Mouse (Mus musculus) neural tube, embryonic 14.5 days (tissue): ENCODE measurements around the gene Enah. TPM values are rescaled to one million over a fixed set of nuclear protein-coding genes. Genes with fewer than 3 reads are reported as not detected.
A peak's percentile ranks its signal among the peaks of the same experiment; 100 is the strongest.

ENCODE experiments used
- ATAC-seq: fragments of 200-750 bp; cut with Nextera tagmentation; 2 replicates; pipeline ENCODE4 v1.8.0; 2017; ENCODE audit warnings: low read depth, mild to moderate bottlenecking, moderate TSS enrichment, moderate library complexity
- H3K27ac ChIP-seq: fragments of 300-500 bp; sonication (generic); 2 replicates; pipeline ENCODE4 v1.5.1; 2014; ENCODE audit warnings: low read depth, mild to moderate bottlenecking, control low read depth, low read length, moderate library complexity, mixed read lengths
- H3K27me3 ChIP-seq: fragments of 300-500 bp; sonication (generic); 2 replicates; pipeline ENCODE4 v1.6.1; 2014; ENCODE audit warnings: low read length; ENCODE audit not compliant: control insufficient read depth, insufficient read depth
- H3K36me3 ChIP-seq: fragments of 300-500 bp; sonication (generic); 2 replicates; pipeline ENCODE4 v1.6.1; 2014; ENCODE audit warnings: low read length, mixed read lengths; ENCODE audit not compliant: control insufficient read depth, insufficient read depth
- H3K4me1 ChIP-seq: fragments of 300-500 bp; sonication (generic); 2 replicates; pipeline ENCODE4 v1.6.1; 2014; ENCODE audit warnings: low read length; ENCODE audit not compliant: control insufficient read depth, insufficient read depth
- H3K4me2 ChIP-seq: fragments of 300-500 bp; sonication (generic); 2 replicates; pipeline ENCODE4 v1.6.1; 2014; ENCODE audit warnings: mild to moderate bottlenecking, low read depth, low read length, control low read depth
- H3K4me3 ChIP-seq: fragments of 300-500 bp; sonication (generic); 2 replicates; pipeline ENCODE4 v1.5.1; 2014; ENCODE audit warnings: low read depth, low read length, control low read depth, mixed read lengths
- H3K9ac ChIP-seq: fragments of 300-500 bp; sonication (generic); replicated peaks from 2 replicates; pipeline ENCODE4 v1.6.1; 2014; ENCODE audit warnings: low read depth, mild to moderate bottlenecking, control low read depth, low read length, mixed read lengths
- H3K9me3 ChIP-seq: fragments of 300-500 bp; sonication (generic); 2 replicates; pipeline ENCODE4 v1.6.1; 2016; ENCODE audit warnings: low read length; ENCODE audit not compliant: control insufficient read depth
- WGBS: fragments of 180-500 bp; shearing (Covaris S2); extraction: QIAGEN DNeasy Blood & Tissue Kit; methylation state at CpG from one replicate; pipeline ENCODE4 v1.1.7; 2014; 5-methylcytosine and 5-hydroxymethylcytosine counted together
- polyA plus RNA-seq: library from polyadenylated mRNA; unstranded; fragments of >200 nt; fragmentation: Nextera tagmentation; extraction: Ambion mirVana; gene quantifications from 2 replicates; pipeline ENCODE4 v1.2.1, GENCODE M21; 2014

Gene Enah
- polyA plus RNA-seq, 1 experiment from 2014 or later = 51.7 TPM

GRCm38 (mm10) chr1:182020831-182021460 is 1.2 kb upstream of the Enah start:
- H3K4me3 ChIP-seq = peak overlapping the region; percentile 99
- no peak for ATAC-seq
- H3K9me3 ChIP-seq = no peaks in the 10 kb centered on the region
- peak overlapping the region; percentile 51 for H3K4me2 ChIP-seq
- H3K27ac ChIP-seq = peak overlapping the region; percentile 98
- WGBS = 14% methylated on average over 11 of the region's 11 CpGs
- H3K4me1 ChIP-seq = peaks cover 15% of the 10 kb centered on the region
- H3K9ac ChIP-seq = peak overlapping the region; percentile 97
- H3K27me3 ChIP-seq = no peaks in the 10 kb centered on the region
- H3K36me3 ChIP-seq = no peaks in the 10 kb centered on the region

- Histone ChIP-seq H3K4me2 (peak overlapping the region; percentile 51; the same call in 1 of the 2 replicates), H3K4me3 (peak overlapping the region; percentile 99), H3K27ac (peak overlapping the region; percentile 98), H3K4me1 (peaks cover 15% of the 10 kb centered on the region), H3K9ac (peak overlapping the region; percentile 97), H3K9me3 (no peaks in the 10 kb centered on the region), H3K27me3 (no peaks in the 10 kb centered on the region), H3K36me3 (no peaks in the 10 kb centered on the region)
- peak; percentile 66 for ATAC-seq
- WGBS = 0% methylated on average over 21 of the region's 104 CpGs
Observed at GRCm38 (mm10) chr1:182019266-182019925, 394 bp downstream of the Enah start.

- no peaks in the 10 kb centered on the region for H3K9me3 ChIP-seq
Observed at GRCm38 (mm10) chr1:182018397-182019265, 1.2 kb downstream of the Enah start.

GRCm38 (mm10) chr1:182005831-182006230 is 14.0 kb downstream of the Enah start:
- Histone ChIP-seq H3K36me3 (no peaks in the 10 kb centered on the region), H3K4me1 (no peaks in the 10 kb centered on the region), H3K9me3 (no peaks in the 10 kb centered on the region), H3K27ac (no peak overlapping the region), H3K4me3 (no peak overlapping the region), H3K27me3 (no peaks in the 10 kb centered on the region), H3K4me2 (no peak overlapping the region), H3K9ac (no peak overlapping the region)
- WGBS = 74% methylated on average over 1 of the region's 1 CpGs
- ATAC-seq = no peak

More at GRCm38 (mm10) chr1:182018397-182019265, 1.2 kb downstream of the Enah start:
- H3K36me3 ChIP-seq = no peaks in the 10 kb centered on the region
- WGBS = under 1% methylated on average over 29 of the region's 29 CpGs
- H3K27ac ChIP-seq = peak overlapping the region; percentile 98
- peak; percentile 47 for ATAC-seq
- peak overlapping the region; percentile 97 for H3K9ac ChIP-seq
- peak overlapping the region; percentile 48 for H3K4me2 ChIP-seq
- H3K27me3 ChIP-seq = no peaks in the 10 kb centered on the region
- peaks cover 15% of the 10 kb centered on the region for H3K4me1 ChIP-seq
- H3K4me3 ChIP-seq = peak overlapping the region; percentile 99

- Histone ChIP-seq H3K36me3 (no peaks in the 10 kb centered on the region), H3K4me3 (no peak overlapping the region), H3K4me1 (peaks cover 7% of the 10 kb centered on the region; the same call in 1 of the 2 replicates), H3K4me2 (no peak overlapping the region), H3K9ac (no peak overlapping the region), H3K9me3 (no peaks in the 10 kb centered on the region), H3K27me3 (no peaks in the 10 kb centered on the region), H3K27ac (no peak overlapping the region)
- WGBS = 41% methylated on average over 4 of the region's 4 CpGs
- no peak for ATAC-seq
Observed at GRCm38 (mm10) chr1:181998673-181999072, 21.1 kb downstream of the Enah start.

GRCm38 (mm10) chr1:181997791-181998190 is 22.0 kb downstream of the Enah start:
- 65% methylated on average over 3 of the region's 3 CpGs for WGBS
- Histone ChIP-seq H3K36me3 (no peaks in the 10 kb centered on the region), H3K9ac (no peak overlapping the region), H3K4me1 (peaks cover 7% of the 10 kb centered on the region; the same call in 1 of the 2 replicates), H3K4me2 (no peak overlapping the region), H3K9me3 (no peaks in the 10 kb centered on the region), H3K4me3 (no peak overlapping the region), H3K27me3 (no peaks in the 10 kb centered on the region), H3K27ac (no peak overlapping the region)
- ATAC-seq = no peak

- H3K4me1 ChIP-seq = no peaks in the 10 kb centered on the region; the same call in 1 of the 2 replicates
- WGBS = 69% methylated on average over 5 of the region's 5 CpGs
- no peak overlapping the region for H3K9ac ChIP-seq
- no peak overlapping the region for H3K27ac ChIP-seq
- no peaks in the 10 kb centered on the region for H3K27me3 ChIP-seq
- H3K4me3 ChIP-seq = no peak overlapping the region
- no peaks in the 10 kb centered on the region for H3K9me3 ChIP-seq
- H3K4me2 ChIP-seq = no peak overlapping the region
- ATAC-seq = no peak
- no peaks in the 10 kb centered on the region for H3K36me3 ChIP-seq
Observed at GRCm38 (mm10) chr1:181993597-181993996, 26.2 kb downstream of the Enah start.

GRCm38 (mm10) chr1:181988367-181988766 is 31.4 kb downstream of the Enah start:
- H3K36me3 ChIP-seq = no peaks in the 10 kb centered on the region
- H3K4me3 ChIP-seq = no peak overlapping the region
- H3K4me2 ChIP-seq = no peak overlapping the region
- WGBS = 91% methylated on average over 2 of the region's 2 CpGs
- ATAC-seq = no peak
- H3K27me3 ChIP-seq = no peaks in the 10 kb centered on the region
- H3K9me3 ChIP-seq = no peaks in the 10 kb centered on the region
- H3K27ac ChIP-seq = no peak overlapping the region
- no peaks in the 10 kb centered on the region; the same call in 1 of the 2 replicates for H3K4me1 ChIP-seq
- no peak overlapping the region for H3K9ac ChIP-seq
